Comparison of ENCODE assay signal across 8 mouse cellular contexts in the genomic region with DNA sequence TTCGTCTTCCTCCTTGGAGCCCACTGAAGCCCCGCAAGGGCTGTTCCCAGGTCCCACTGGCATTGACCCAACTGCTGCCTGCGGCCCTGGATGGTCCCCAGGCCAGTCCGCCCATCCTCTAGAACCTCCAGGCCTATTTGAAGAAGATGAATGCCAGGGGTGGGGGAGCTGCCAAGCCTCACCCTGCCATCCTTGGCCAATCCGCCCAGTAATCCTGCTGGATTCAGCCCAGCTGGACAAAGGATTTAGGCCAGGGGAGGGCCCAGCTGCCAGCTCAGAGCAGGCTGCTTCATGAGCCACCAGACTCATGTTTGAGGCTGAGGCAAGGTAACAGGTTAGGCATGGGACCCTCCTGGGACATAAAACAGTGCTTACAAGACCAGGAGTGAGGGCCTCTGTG. TPM values are rescaled to one million over a fixed set of nuclear protein-coding genes. Genes with fewer than 3 reads are reported as not detected.
DNase-seq lines count a peak whose midpoint lies in the region.
"Had no signal": no experiment of that assay in that cellular context is flagged by ENCODE, and none has a peak within 500 bp of the region (broad histone marks: within the 10 kb centered on the region; RNA-seq: fewer than 3 reads in every experiment).

No protein-coding gene starts in this region.

- intact Hi-C loops in left cerebral cortex, postnatal 10 days (cut with DNase I): no loop called here

- DNase-seq in left cerebral cortex, postnatal 10 days (ENCODE audit: extremely low spot score in 1 of 2, low spot score in 2 of 2): peak; percentile 65
- no peak for DNase-seq in left cerebral cortex, adult 11 months (ENCODE audit: low spot score)
- peak; percentile 42 for DNase-seq in adrenal gland, postnatal 25 days
- DNase-seq in cerebellum, adult 8-10 months: peak; percentile 88
- peak; percentile 77 to 83 for DNase-seq in layer of hippocampus, postnatal 10 days (ENCODE audit: low spot score in 2 of 2)
- no peak for DNase-seq in T-cell, adult 2 months (ENCODE audit: low spot score)
- no peak for DNase-seq in thymus, postnatal 10 days (ENCODE audit: low spot score in 2 of 2)
- DNase-seq: embryo, embryonic 11 days had no signal

RNA-seq across cellular contexts. Expression of gene Plch2, which starts 45.7 kb away (rescaled TPM):
- 10 to 100 TPM; 33.3 to 41.2 TPM for total RNA-seq in left cerebral cortex, postnatal 10 days (2021)
- 0.71 and 1.0 TPM in 2 replicates for total RNA-seq in adrenal gland, postnatal 25 days (2021)
- total RNA-seq in layer of hippocampus, postnatal 10 days (2021): 10 to 100 TPM; 61.7 to 64.3 TPM

RNA-seq across cellular contexts. Expression of gene Pank4, which starts 46.9 kb away (rescaled TPM):
- total RNA-seq in left cerebral cortex, postnatal 10 days (2021): 10 to 100 TPM; 30.6 to 31.9 TPM
- 33.6 and 33.8 TPM in 2 replicates for total RNA-seq in adrenal gland, postnatal 25 days (2021)
- total RNA-seq in layer of hippocampus, postnatal 10 days (2021): 10 to 100 TPM; 26.9 to 31.9 TPM

RNA-seq across cellular contexts. Expression of gene Hes5, which starts 50.1 kb away (rescaled TPM):
- 10 to 100 TPM; 33.3 to 61.6 TPM for total RNA-seq in left cerebral cortex, postnatal 10 days (2021)
- total RNA-seq in adrenal gland, postnatal 25 days (2021): not detected in 2 replicates
- total RNA-seq in layer of hippocampus, postnatal 10 days (2021): 10 to 100 TPM; 75.7 to 81.7 TPM

RNA-seq across cellular contexts. Expression of gene Pex10, which starts 55.9 kb away (rescaled TPM):
- 10 to 100 TPM; 18.0 to 19.3 TPM for total RNA-seq in left cerebral cortex, postnatal 10 days (2021)
- total RNA-seq in adrenal gland, postnatal 25 days (2021): 25.1 and 28.6 TPM in 2 replicates
- total RNA-seq in layer of hippocampus, postnatal 10 days (2021): 10 to 100 TPM; 20.3 to 23.0 TPM

Comparison
In these comparisons a context has a peak if more than half of its experiments do, and no peak if none do; other contexts are left out.
1. DNase-seq: peak in left cerebral cortex, postnatal 10 days (2 of 2), adrenal gland, postnatal 25 days (single experiment), cerebellum, adult 8-10 months (single experiment) and layer of hippocampus, postnatal 10 days (2 of 2); none in left cerebral cortex, adult 11 months (single experiment), T-cell, adult 2 months (single experiment) and thymus, postnatal 10 days (0 of 2).
2. RNA of gene Plch2, which starts 45.7 kb away (total RNA-seq): 61.7 to 64.3 TPM in layer of hippocampus, postnatal 10 days and 33.3 to 41.2 TPM in left cerebral cortex, postnatal 10 days; 0.71 to 1.0 TPM in adrenal gland, postnatal 25 days; every median in the first group is over 10 times any median in the second.
3. RNA of gene Hes5, which starts 50.1 kb away (total RNA-seq): 75.7 to 81.7 TPM in layer of hippocampus, postnatal 10 days and 33.3 to 61.6 TPM in left cerebral cortex, postnatal 10 days; not detected in adrenal gland, postnatal 25 days; every median in the first group is over 10 times any median in the second.